Mouse (Mus musculus) stomach, embryonic 14.5 days (tissue): ENCODE results near the gene Scyl1. TPM values are rescaled to one million over a fixed set of nuclear protein-coding genes. Genes with fewer than 3 reads are reported as not detected.

ENCODE experiments used
- polyA plus RNA-seq: library from polyadenylated mRNA; unstranded; fragments of >200 nt; fragmentation: Nextera tagmentation; extraction: Ambion mirVana; gene quantifications from 2 replicates; pipeline ENCODE4 v1.2.1, GENCODE M21; 2014

Gene Scyl1
- polyA plus RNA-seq, 1 experiment from 2014 or later = 67.6 TPM

Other genes starting within 250 kb of the Scyl1 start
- 11.2 and 11.5 TPM in 2 replicates for gene Ovol1, start 210.8 kb downstream of the Scyl1 start, polyA plus RNA-seq
- 5.5 and 6.1 TPM in 2 replicates for gene Ap5b1, start 203.4 kb downstream of the Scyl1 start, polyA plus RNA-seq
- gene Rnaseh2c, start 169.5 kb downstream of the Scyl1 start, polyA plus RNA-seq = 113 and 119 TPM in 2 replicates
- 30.5 and 37.0 TPM in 2 replicates for gene Kat5, start 161.2 kb downstream of the Scyl1 start, polyA plus RNA-seq
- gene Rela, start 133.9 kb downstream of the Scyl1 start, polyA plus RNA-seq = 49.0 and 52.2 TPM in 2 replicates
- 15.2 and 19.4 TPM in 2 replicates for gene Sipa1, start 107.7 kb downstream of the Scyl1 start, polyA plus RNA-seq
- gene Map3k11, start 82.7 kb downstream of the Scyl1 start, polyA plus RNA-seq = 20.0 and 21.5 TPM in 2 replicates
- 29.8 and 32.1 TPM in 2 replicates for gene Pcnx3, start 82.5 kb downstream of the Scyl1 start, polyA plus RNA-seq
- 0.62 and 0.84 TPM in 2 replicates for gene Kcnk7, start 67.1 kb downstream of the Scyl1 start, polyA plus RNA-seq
- 36.7 and 37.4 TPM in 2 replicates for gene Ehbp1l1, start 45.1 kb downstream of the Scyl1 start, polyA plus RNA-seq
- 92.4 and 98.4 TPM in 2 replicates for gene Fam89b, start 41.8 kb downstream of the Scyl1 start, polyA plus RNA-seq
- 33.8 and 35.2 TPM in 2 replicates for gene Ltbp3, start 30.5 kb downstream of the Scyl1 start, polyA plus RNA-seq
- 18.3 and 18.6 TPM in 2 replicates for gene Frmd8, start 103.9 kb upstream of the Scyl1 start, polyA plus RNA-seq
- 1.8 and 2.8 TPM in 2 replicates for gene Slc25a45, start 106.4 kb upstream of the Scyl1 start, polyA plus RNA-seq
- 3.1 and 3.2 TPM in 2 replicates for gene Tigd3, start 122.7 kb upstream of the Scyl1 start, polyA plus RNA-seq
- 132 and 148 TPM in 2 replicates for gene Dpf2, start 141.6 kb upstream of the Scyl1 start, polyA plus RNA-seq
- 7.3 and 7.4 TPM in 2 replicates for gene Cdc42ep2, start 153.4 kb upstream of the Scyl1 start, polyA plus RNA-seq
- gene Pola2, start 192.8 kb upstream of the Scyl1 start, polyA plus RNA-seq = 68.9 and 73.2 TPM in 2 replicates
- gene Slc22a20, start 214.7 kb upstream of the Scyl1 start, polyA plus RNA-seq = not detected in 2 replicates
- 16.1 and 16.6 TPM in 2 replicates for gene Capn1, start 244.5 kb upstream of the Scyl1 start, polyA plus RNA-seq